Mouse (Mus musculus) kidney, embryonic 14.5 days (tissue): ENCODE results near the gene Rab11b. TPM values are rescaled to one million over a fixed set of nuclear protein-coding genes. Genes with fewer than 3 reads are reported as not detected.
"Not testable (repeated sequence)": the region's sequence is repeated elsewhere in the genome, so short reads cannot be mapped to it uniquely, and the experiment has no call there.

ENCODE experiments used
- ATAC-seq: fragments of 200-750 bp; cut with Nextera tagmentation; 2 replicates; pipeline ENCODE4 v1.8.0; 2017; ENCODE audit warnings: moderate number of reproducible peaks, mild to moderate bottlenecking, moderate TSS enrichment, moderate library complexity; ENCODE audit not compliant: low FRiP score, low TSS enrichment
- H3K27ac ChIP-seq: fragments of 300-500 bp; sonication (generic); 2 replicates; pipeline ENCODE4 v1.5.1; 2014; ENCODE audit warnings: low read depth, mild to moderate bottlenecking, low read length, moderate library complexity, mixed read lengths
- H3K27me3 ChIP-seq: fragments of 300-500 bp; sonication (generic); 2 replicates; pipeline ENCODE4 v1.6.1; 2014; ENCODE audit warnings: mild to moderate bottlenecking, low read length; ENCODE audit not compliant: control insufficient read depth, insufficient read depth
- H3K36me3 ChIP-seq: fragments of 300-500 bp; sonication (generic); 2 replicates; pipeline ENCODE4 v1.6.1; 2014; ENCODE audit warnings: low read length, mixed read lengths; ENCODE audit not compliant: control insufficient read depth, insufficient read depth
- H3K4me1 ChIP-seq: fragments of 300-500 bp; sonication (generic); 2 replicates; pipeline ENCODE4 v1.6.1; 2014; ENCODE audit warnings: low read length, mixed read lengths; ENCODE audit not compliant: control insufficient read depth, insufficient read depth
- H3K4me2 ChIP-seq: fragments of 300-500 bp; sonication (generic); replicated peaks from 2 replicates; pipeline ENCODE4 v1.6.1; 2014; ENCODE audit warnings: low read depth, mild to moderate bottlenecking, low read length
- H3K4me3 ChIP-seq: fragments of 300-500 bp; sonication (generic); 2 replicates; pipeline ENCODE4 v1.5.1; 2014; ENCODE audit warnings: mild to moderate bottlenecking, low read length
- H3K9ac ChIP-seq: fragments of 300-500 bp; sonication (generic); 2 replicates; pipeline ENCODE4 v1.6.1; 2014; ENCODE audit warnings: low read depth, mild to moderate bottlenecking, low read length, moderate library complexity
- H3K9me3 ChIP-seq: fragments of 300-500 bp; sonication (generic); 2 replicates; pipeline ENCODE4 v1.6.1; 2016; ENCODE audit warnings: low read length; ENCODE audit not compliant: control insufficient read depth
- WGBS: fragments of 180-500 bp; shearing (Covaris S2); extraction: QIAGEN DNeasy Blood & Tissue Kit; methylation state at CpG from one replicate; pipeline ENCODE4 v1.1.7; 2014; 5-methylcytosine and 5-hydroxymethylcytosine counted together
- polyA plus RNA-seq: library from polyadenylated mRNA; unstranded; fragments of >200 nt; fragmentation: Nextera tagmentation; extraction: Ambion mirVana; gene quantifications from 2 replicates; pipeline ENCODE4 v1.2.1, GENCODE M21; 2014

Rab11b gene
- polyA plus RNA-seq, 1 experiment from 2014 or later: 269 TPM

DNA sequence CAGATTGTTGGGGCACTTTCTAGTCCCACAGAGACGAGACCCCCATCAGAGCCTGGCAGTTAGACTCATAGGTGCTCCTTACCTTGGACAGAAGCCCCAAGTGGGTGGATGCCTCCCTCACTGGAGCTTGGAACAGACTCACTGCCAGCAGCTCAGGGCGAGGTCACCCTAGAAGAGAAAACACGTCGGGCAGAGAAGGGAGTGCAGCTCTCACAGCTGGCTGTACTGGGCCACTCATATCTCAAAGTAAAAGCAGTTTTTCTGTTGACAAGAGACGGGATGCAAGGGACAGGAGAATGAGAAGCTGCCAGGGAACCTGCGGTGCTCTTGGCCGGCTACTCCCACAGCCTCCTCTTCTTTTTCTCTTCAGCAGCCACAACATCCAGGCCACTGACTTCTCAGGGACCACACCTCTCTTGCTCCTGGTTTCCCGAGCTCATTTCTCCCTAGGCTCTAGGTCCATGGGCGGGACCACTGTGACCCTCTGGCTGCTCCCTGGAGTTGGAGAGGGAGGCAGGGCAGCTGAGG lies 27.7 kb downstream of the Rab11b start:
- H3K9me3 ChIP-seq, H3K4me1 ChIP-seq, H3K4me2 ChIP-seq, H3K27me3 ChIP-seq, H3K36me3 ChIP-seq, H3K4me3 ChIP-seq, ATAC-seq, H3K9ac ChIP-seq, H3K27ac ChIP-seq: not testable (repeated sequence)
- whole genome bisulfite sequencing: 57% methylated on average over 9 of the region's 9 CpGs

DNA sequence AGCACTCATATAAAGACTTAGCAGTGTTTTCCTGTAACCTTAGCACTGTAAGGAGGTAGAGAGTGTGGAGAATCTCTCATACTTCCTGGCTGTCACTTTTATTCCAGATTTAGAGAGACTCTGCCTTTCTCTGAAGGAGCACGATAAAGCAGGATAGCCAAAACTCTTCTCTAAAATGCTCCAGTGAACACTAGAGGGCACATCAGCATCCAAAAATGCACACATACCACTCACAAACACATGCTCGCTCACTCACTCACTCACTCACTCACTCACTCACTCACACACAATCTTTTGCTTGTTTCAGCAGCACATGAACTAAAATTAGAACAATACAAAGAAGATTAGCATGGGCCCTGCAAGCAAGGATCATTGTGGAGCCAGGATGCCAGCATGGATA lies 31.1 kb downstream of the Rab11b start:
- H3K9ac ChIP-seq: no peak overlapping the region
- H3K27ac ChIP-seq: no peak overlapping the region
- H3K4me1 ChIP-seq: no peaks in the 10 kb centered on the region
- no peak overlapping the region for H3K4me2 ChIP-seq
- no peak overlapping the region for H3K4me3 ChIP-seq
- no peaks in the 10 kb centered on the region for H3K36me3 ChIP-seq
- H3K9me3 ChIP-seq: no peaks in the 10 kb centered on the region
- no peak for ATAC-seq
- WGBS: 75% methylated on average over 2 of the region's 2 CpGs
- no peaks in the 10 kb centered on the region for H3K27me3 ChIP-seq

DNA sequence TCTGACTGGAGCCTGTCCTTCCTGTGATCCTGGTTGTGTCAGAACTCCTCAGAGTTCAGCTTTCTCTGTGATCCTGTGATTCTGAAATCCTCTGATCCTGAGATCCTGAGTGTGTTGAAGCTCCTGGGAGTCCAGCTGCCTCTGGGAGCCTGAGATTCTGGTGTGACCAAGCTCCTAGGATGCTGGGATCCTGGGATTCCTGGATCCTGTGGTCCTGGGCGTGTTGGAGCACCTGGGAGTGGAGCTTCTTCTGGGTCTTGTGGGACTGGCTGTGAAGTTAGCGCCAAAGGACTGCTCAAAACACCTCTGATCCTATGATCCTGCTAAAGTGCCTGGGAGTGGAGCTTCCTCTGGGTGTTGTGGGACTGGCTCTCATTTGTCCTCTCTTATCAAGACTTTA lies 31.9 kb downstream of the Rab11b start:
- Histone ChIP-seq H3K36me3 (no peaks in the 10 kb centered on the region), H3K4me3 (no peak overlapping the region), H3K9ac (no peak overlapping the region), H3K4me2 (no peak overlapping the region), H3K27ac (no peak overlapping the region), H3K27me3 (no peaks in the 10 kb centered on the region), H3K4me1 (no peaks in the 10 kb centered on the region), H3K9me3 (no peaks in the 10 kb centered on the region)
- ATAC-seq: no peak
- 76% methylated on average over 2 of the region's 2 CpGs for whole genome bisulfite sequencing

DNA sequence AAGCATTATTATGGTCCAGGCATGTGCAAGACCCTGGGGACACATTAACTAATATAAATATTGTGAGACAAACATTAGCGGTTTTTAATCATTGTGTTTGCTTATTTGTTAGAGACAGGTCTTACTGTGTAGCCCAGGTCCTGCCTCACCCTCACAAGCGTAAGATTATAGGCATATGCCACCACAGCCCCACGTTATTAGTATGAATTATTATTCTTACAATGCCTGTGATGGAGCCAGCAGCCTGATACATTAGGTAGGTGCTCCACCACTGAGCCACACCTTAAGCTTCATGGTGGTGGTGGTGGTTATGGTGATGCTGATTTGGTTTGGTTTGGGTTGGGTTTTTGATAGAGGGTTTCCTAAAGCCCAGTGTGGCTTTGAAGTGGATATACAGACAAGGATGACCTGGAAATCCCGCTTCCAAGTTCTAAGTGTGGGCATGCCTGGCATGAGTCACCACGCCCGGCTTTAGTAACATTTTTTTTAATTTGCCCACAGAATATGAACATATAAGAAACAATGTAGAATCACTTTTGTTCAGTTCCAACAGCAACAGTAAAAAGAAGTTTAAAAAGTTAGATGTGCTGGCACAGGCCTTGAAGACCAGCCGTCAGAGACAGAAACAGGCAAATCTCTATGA lies 40.5 kb downstream of the Rab11b start:
- no peak for ATAC-seq
- H3K9me3 ChIP-seq: no peaks in the 10 kb centered on the region
- H3K4me2 ChIP-seq: no peak overlapping the region
- H3K4me3 ChIP-seq: no peak overlapping the region
- no peak overlapping the region for H3K9ac ChIP-seq
- WGBS: 92% methylated on average over 7 of the region's 7 CpGs
- peaks cover 4% of the 10 kb centered on the region for H3K4me1 ChIP-seq
- no peaks in the 10 kb centered on the region for H3K36me3 ChIP-seq
- no peak overlapping the region for H3K27ac ChIP-seq
- H3K27me3 ChIP-seq: no peaks in the 10 kb centered on the region

DNA sequence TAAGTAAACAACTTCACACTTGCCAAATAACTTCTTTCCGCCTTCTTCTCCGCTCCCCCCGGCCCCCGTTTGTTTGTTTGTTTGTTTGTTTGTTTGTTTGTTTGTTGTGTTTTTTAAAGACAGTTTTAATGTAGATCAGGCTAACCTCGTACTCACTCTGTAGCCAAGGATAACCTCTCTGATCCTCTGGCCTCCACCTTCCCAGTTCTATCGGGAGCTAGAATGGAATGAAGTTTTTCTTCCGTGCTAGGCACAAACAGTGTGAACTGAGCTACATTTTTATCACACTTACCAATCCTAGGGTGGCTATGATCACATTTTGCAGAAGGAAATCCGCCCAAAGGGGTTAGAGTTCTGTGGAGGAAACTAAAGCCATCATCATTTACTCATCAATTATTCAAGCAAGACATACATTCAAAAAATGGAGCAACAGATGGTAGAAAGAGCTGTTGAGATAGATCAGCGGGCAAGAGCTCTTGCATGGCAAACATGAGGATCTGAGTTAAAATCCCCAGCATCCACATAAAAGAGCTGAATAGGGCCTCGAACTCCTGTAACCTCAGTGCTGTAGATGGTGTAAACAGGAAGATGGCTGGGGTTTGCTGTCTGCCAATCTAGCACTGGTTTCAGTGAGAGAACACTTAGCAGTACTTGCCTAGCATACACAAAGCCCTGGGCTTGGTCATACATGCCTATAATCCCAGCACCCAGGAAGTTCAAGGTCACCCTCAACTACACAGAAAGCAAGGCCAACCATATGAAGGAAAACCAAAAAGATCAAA lies 41.2 kb downstream of the Rab11b start:
- peak overlapping the region; percentile 82 for H3K4me3 ChIP-seq
- ATAC-seq: no peak; the same call in 1 of the 2 replicates
- H3K27me3 ChIP-seq: no peaks in the 10 kb centered on the region
- 48% methylated on average over 10 of the region's 10 CpGs for WGBS
- no peak overlapping the region for H3K27ac ChIP-seq
- H3K4me2 ChIP-seq: peak overlapping the region; percentile 27
- no peaks in the 10 kb centered on the region for H3K9me3 ChIP-seq
- H3K4me1 ChIP-seq: peaks cover 4% of the 10 kb centered on the region
- H3K36me3 ChIP-seq: no peaks in the 10 kb centered on the region
- H3K9ac ChIP-seq: no peak overlapping the region

DNA sequence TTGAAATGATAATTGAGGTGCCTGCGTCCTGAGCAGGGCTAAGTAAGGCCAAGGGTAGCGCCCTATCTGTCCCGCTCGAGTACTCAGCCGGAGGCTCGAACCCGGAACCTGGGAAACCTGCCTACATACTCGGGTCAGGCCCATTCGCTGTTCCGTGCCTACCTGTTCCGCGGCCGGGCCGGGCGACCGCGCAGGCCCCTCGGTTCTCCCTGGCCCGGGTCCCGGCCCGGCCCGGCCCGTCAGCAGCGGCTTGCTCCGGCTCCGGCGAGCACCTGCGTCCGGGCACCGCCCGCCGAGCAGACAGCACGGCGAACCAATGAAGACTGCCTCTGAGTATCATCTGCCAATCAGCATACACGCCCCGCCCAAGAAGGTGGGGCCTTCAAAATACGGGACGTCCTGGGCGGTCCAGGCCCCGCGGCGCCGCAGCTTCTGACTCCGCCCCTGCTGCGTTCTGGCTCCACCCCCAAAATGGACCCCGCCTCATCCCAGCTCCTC lies 41.9 kb downstream of the Rab11b start, which contains the start of gene March2:
TSS of gene March2 (minus strand) at position 287 of the 498 bp plus-strand sequence.
- Histone ChIP-seq H3K9ac (peak within 1 kb of the TSS; percentile 73), H3K4me3 (peak within 1 kb of the TSS; percentile 82), H3K4me1 (peaks cover 4% of the 10 kb centered on the region), H3K9me3 (no peaks in the 10 kb centered on the region), H3K27me3 (no peaks in the 10 kb centered on the region), H3K27ac (no peak within 1 kb of the TSS), H3K4me2 (peak within 1 kb of the TSS; percentile 87), H3K36me3 (no peaks in the 10 kb centered on the region)
- WGBS: under 1% methylated on average over 46 of the region's 46 CpGs
- peak; percentile 100 for ATAC-seq

DNA sequence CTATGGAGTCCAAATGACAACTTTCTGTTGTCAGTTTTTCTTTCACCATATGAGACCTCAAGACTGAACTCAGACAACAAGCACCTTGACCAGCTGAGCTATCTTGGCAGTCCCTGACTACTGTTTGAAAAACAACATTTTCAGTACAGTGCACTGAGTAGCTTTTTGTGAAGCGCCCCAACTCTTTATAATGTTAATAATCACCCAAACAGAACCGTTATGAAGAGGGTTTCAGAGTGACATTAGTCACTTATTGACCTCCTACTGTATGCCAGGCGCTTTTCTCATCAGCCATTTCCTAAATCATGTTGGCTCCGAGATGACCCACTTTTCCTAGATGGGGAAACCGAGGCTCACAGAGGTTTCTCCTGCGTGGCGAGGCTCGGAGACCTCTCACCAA lies 42.3 kb downstream of the Rab11b start:
- Histone ChIP-seq H3K4me2 (peak overlapping the region; percentile 87), H3K36me3 (no peaks in the 10 kb centered on the region), H3K9ac (peak overlapping the region; percentile 73), H3K27me3 (no peaks in the 10 kb centered on the region), H3K4me1 (peaks cover 4% of the 10 kb centered on the region), H3K27ac (no peak overlapping the region), H3K9me3 (no peaks in the 10 kb centered on the region), H3K4me3 (peak overlapping the region; percentile 82)
- WGBS: 7% methylated on average over 8 of the region's 8 CpGs
- ATAC-seq: no peak

DNA sequence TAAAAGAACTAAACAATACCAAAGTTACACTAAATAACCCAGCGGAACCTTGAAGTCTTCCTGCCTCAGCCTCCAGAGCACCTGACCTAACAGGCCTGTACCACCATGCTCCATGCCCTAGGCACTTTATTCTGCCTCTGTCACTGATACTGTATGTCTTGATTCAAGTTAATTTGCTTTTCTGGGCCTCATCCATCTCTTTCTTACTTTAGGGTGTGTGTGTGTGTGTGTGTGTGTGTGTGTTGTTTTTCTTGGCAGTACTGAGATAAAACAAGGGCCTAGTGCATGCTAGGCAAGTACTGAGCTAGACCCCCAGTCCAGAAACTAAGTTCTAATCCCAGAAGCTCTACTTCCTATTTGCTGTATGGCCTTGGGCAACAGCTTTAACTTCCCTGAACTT lies 43.1 kb downstream of the Rab11b start:
- 92% methylated on average over 1 of the region's 1 CpGs for WGBS
- no peaks in the 10 kb centered on the region for H3K27me3 ChIP-seq
- H3K4me1 ChIP-seq: peaks cover 4% of the 10 kb centered on the region
- no peak overlapping the region for H3K9ac ChIP-seq
- no peaks in the 10 kb centered on the region for H3K9me3 ChIP-seq
- no peak for ATAC-seq
- no peak overlapping the region for H3K27ac ChIP-seq
- H3K36me3 ChIP-seq: no peaks in the 10 kb centered on the region
- H3K4me3 ChIP-seq: no peak overlapping the region; the same call in 1 of the 2 replicates
- no peak overlapping the region for H3K4me2 ChIP-seq

DNA sequence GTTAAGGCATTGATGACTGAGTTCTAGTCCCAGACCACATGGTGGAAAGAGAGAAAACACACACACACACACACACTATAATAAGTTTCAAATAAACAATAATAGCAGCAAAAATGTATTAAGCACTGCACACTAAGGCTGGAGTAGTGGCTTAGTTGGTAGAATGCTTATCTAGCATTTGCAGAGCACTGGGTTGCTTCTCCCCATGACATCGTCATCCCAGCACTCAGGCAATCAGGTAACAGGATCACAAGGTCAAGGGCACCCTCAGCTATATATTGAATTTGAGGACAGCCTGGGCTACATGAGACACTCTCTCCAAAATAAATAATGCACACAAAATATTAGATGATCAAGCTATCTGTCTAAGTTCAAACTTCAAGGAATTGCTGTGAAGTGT lies 45.6 kb downstream of the Rab11b start:
- H3K4me2 ChIP-seq: no peak overlapping the region
- no peak overlapping the region for H3K27ac ChIP-seq
- H3K4me1 ChIP-seq: peaks cover 4% of the 10 kb centered on the region
- ATAC-seq: no peak
- 95% methylated on average over 1 of the region's 1 CpGs for WGBS
- H3K9ac ChIP-seq: no peak overlapping the region
- H3K36me3 ChIP-seq: 0 out of 2 replicates have a peak, but pooled peaks cover 1% of the 10 kb centered on the region
- no peak overlapping the region for H3K4me3 ChIP-seq
- no peaks in the 10 kb centered on the region for H3K9me3 ChIP-seq
- H3K27me3 ChIP-seq: no peaks in the 10 kb centered on the region
